Mouse (Mus musculus) heart, adult 2 months (tissue): ENCODE measurements at regions not wholly inside any gene's neighbourhood (a gene's known extent, or its start where the extent isn't known, plus 50 kb on each side); places are given as distances from the start of the nearest gene placed in this dataset.
A peak's percentile ranks its signal among the peaks of the same experiment; 100 is the strongest.

Experiments used
- DNase-seq, 2 experiments: peaks; one replicate each; pipeline ENCODE4 v3.0.0; 2021
- H3K27ac ChIP-seq: fragments of 200-600 bp; 2 replicates; pipeline ENCODE4 v1.8.1; 2022
- H3K27me3 ChIP-seq: fragments of 200-500 bp; 2 replicates; pipeline ENCODE4 v1.6.1; 2012; ENCODE audit warnings: mild to moderate bottlenecking, low read length, inconsistent platforms, mixed read lengths; ENCODE audit not compliant: control insufficient read depth, insufficient read depth
- H3K36me3 ChIP-seq: fragments of 200-500 bp; 2 replicates; pipeline ENCODE4 v1.6.1; 2012; ENCODE audit warnings: low read length, inconsistent platforms; ENCODE audit not compliant: control insufficient read depth, insufficient read depth
- H3K4me1 ChIP-seq: fragments of 200-500 bp; 2 replicates; pipeline ENCODE4 v1.6.1; 2011; ENCODE audit warnings: low read length; ENCODE audit not compliant: control insufficient read depth, insufficient read depth
- H3K4me3 ChIP-seq: fragments of 200-600 bp; 2 replicates; pipeline ENCODE4 v1.8.1; 2022
- H3K79me2 ChIP-seq: fragments of 200-500 bp; replicated peaks from 2 replicates; pipeline ENCODE4 v1.6.1; 2012; ENCODE audit warnings: mild to moderate bottlenecking, inconsistent platforms, low read length, moderate library complexity, mixed read lengths; ENCODE audit not compliant: control insufficient read depth, insufficient read depth
- H3K9ac ChIP-seq: fragments of 200-500 bp; 2 replicates; pipeline ENCODE4 v1.6.1; 2012; ENCODE audit warnings: low read depth, mild to moderate bottlenecking, control low read depth, inconsistent platforms, low read length, mixed read lengths
- CTCF ChIP-seq: fragments of 200-600 bp; IDR thresholded peaks from 2 replicates; pipeline ENCODE4 v1.8.1; 2022; ENCODE audit warnings: antibody characterized with exemption, mild to moderate bottlenecking, moderate library complexity
- EP300 ChIP-seq: fragments of 200-500 bp; IDR thresholded peaks from 2 replicates; pipeline ENCODE4 v1.6.1; 2011; ENCODE audit warnings: low read depth, low read length, control low read depth; ENCODE audit not compliant: insufficient read depth
- POLR2A ChIP-seq: fragments of 200-500 bp; IDR thresholded peaks from 2 replicates; pipeline ENCODE4 v1.6.1; 2011; ENCODE audit warnings: mild to moderate bottlenecking, low read depth, low read length, control low read depth; ENCODE audit not compliant: insufficient read depth
- WGBS: fragments of 180-500 bp; shearing (Covaris S2); methylation state at CpG from one replicate; pipeline ENCODE4 v1.1.7; 2018; 5-methylcytosine and 5-hydroxymethylcytosine counted together
- intact Hi-C: fragments of 180-260 bp; cut with DNase I; formaldehyde crosslinking; loops from one replicate; pipeline ENCODE4 v1.15.1; 2025

GRCm38 (mm10) chr3:34572081-34572480 lies 78.1 kb upstream of the Sox2 start:
- Histone ChIP-seq H3K4me1 (no peaks in the 10 kb centered on the region), H3K36me3 (no peaks in the 10 kb centered on the region), H3K79me2 (no peaks in the 10 kb centered on the region), H3K27ac (no peak overlapping the region), H3K27me3 (no peaks in the 10 kb centered on the region), H3K9ac (no peak overlapping the region), H3K4me3 (no peak overlapping the region)
- WGBS, result 74% methylated on average over 6 of the region's 6 CpGs
- intact Hi-C loops, result no loop called here
- TF ChIP-seq EP300, result no peak
- TF ChIP-seq CTCF, result no peak
- TF ChIP-seq POLR2A, result no peak
- no peak for DNase-seq

DNA sequence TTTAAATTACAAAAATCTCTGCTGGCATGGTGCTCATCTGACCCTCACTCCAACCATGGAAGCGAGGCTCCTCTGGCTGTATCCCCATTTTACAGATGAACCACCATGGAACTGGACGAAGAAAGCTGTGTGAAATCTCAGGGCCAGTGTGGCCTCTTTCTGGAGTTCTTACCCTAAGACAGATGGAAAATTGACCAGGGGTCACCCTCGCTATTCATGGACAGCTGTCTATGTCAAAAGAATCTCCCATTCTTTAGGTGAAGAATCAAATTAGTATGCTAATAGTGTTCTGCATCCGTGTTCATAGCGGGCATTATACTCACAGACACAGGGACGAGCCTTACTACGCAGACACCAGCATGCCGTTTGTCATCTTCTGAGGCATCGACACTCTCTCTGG lies 78.6 kb upstream of the Sox2 start:
- WGBS, result 89% methylated on average over 9 of the region's 9 CpGs
- no peaks in the 10 kb centered on the region for H3K79me2 ChIP-seq
- H3K4me1 ChIP-seq, result no peaks in the 10 kb centered on the region
- no peak for TF ChIP-seq CTCF
- intact Hi-C loops, result no loop called here
- no peak for DNase-seq
- H3K9ac ChIP-seq, result no peak overlapping the region
- no peak overlapping the region for H3K27ac ChIP-seq
- no peaks in the 10 kb centered on the region for H3K36me3 ChIP-seq
- H3K27me3 ChIP-seq, result no peaks in the 10 kb centered on the region
- no peak overlapping the region for H3K4me3 ChIP-seq

DNA sequence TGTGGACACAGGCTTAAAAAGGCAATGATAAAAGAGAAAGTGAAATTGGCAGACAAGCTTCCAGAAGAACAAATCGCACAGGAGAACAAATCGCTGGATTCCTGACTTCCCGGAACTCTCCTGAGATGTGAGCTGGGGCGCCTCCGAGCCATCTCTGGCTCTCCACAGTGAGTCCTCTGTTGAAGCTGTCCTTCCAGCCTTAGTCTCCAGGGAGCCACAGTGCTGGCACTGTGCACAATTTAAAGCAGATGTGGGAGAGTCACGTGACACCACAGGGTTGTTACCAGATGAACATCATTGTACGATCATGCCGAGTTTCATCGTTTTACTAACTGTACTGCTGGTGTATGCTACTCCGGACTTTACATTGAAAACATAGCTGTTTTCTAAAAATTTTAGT lies 80.2 kb upstream of the Sox2 start:
- TF ChIP-seq CTCF (no peak), POLR2A (no peak), EP300 (no peak)
- Histone ChIP-seq H3K9ac (no peak overlapping the region), H3K27me3 (no peaks in the 10 kb centered on the region), H3K79me2 (no peaks in the 10 kb centered on the region), H3K4me3 (no peak overlapping the region), H3K4me1 (no peaks in the 10 kb centered on the region), H3K27ac (no peak overlapping the region), H3K36me3 (no peaks in the 10 kb centered on the region)
- intact Hi-C loops, result no loop called here
- peak; percentile 37 to 43 for DNase-seq
- 55% methylated on average over 10 of the region's 10 CpGs for WGBS

- Histone ChIP-seq H3K36me3 (no peaks in the 10 kb centered on the region), H3K27me3 (no peaks in the 10 kb centered on the region), H3K27ac (no peak overlapping the region), H3K4me3 (no peak overlapping the region), H3K9ac (no peak overlapping the region), H3K79me2 (no peaks in the 10 kb centered on the region), H3K4me1 (no peaks in the 10 kb centered on the region)
- intact Hi-C loops, result no loop called here
- no peak for DNase-seq
- whole genome bisulfite sequencing, result 70% methylated on average over 6 of the region's 6 CpGs
- TF ChIP-seq CTCF, result no peak
- no peak for TF ChIP-seq POLR2A
- no peak for TF ChIP-seq EP300
Measured at GRCm38 (mm10) chr3:34568086-34568650, 82.0 kb upstream of the Sox2 start.

DNA sequence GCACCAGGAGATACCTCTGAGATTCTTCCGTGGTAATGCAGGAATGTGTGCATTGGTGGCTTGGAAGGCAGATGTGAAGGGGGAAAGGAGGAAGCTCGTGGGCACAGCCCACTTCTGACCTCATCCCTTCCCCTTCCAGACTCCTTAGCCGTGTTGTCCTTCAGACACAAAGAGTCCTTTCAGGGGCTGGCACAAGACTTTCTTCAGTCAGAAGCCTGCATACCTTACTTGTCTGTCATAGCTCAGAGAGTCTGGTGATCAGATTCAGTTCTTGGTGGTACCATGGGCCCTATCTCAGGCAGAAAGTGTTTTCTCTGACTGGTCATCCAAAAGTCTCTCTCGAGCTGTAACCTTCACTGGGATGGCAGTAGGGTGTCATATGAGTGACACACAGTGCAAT lies 84.8 kb upstream of the Sox2 start:
- no peaks in the 10 kb centered on the region for H3K4me1 ChIP-seq
- no peak for TF ChIP-seq EP300
- no peak for TF ChIP-seq CTCF
- TF ChIP-seq POLR2A, result no peak
- intact Hi-C loops, result no loop called here

DNA sequence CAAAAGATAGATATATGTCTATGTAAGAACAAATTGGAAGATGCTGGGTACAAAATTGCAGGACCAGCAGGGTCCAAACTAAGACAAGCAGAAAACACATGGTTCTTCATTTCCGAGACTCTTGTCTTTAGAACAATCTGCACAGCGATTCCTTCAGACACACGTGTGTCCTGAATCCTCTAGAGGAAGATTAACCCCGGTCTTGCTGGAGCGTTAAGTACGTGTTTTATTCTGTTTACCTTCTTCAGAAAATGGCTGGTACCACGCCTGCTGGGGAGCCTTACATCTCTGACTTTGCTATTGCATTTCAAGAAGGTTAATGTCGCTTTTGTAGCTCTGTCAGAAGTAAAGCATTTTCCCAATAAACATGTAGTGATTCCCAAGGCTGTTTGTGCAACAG lies 87.3 kb upstream of the Sox2 start:
- Histone ChIP-seq H3K4me1 (no peaks in the 10 kb centered on the region), H3K27ac (no peak overlapping the region), H3K27me3 (no peaks in the 10 kb centered on the region), H3K79me2 (no peaks in the 10 kb centered on the region), H3K36me3 (no peaks in the 10 kb centered on the region), H3K4me3 (no peak overlapping the region), H3K9ac (no peak overlapping the region)
- no peak for TF ChIP-seq CTCF
- TF ChIP-seq POLR2A, result no peak
- no peak for TF ChIP-seq EP300
- intact Hi-C loops, result no loop called here
- WGBS, result 68% methylated on average over 8 of the region's 8 CpGs
- DNase-seq, result no peak

More for the DNA sequence above, 84.8 kb upstream of the Sox2 start:
- Histone ChIP-seq H3K9ac (no peak overlapping the region), H3K27me3 (no peaks in the 10 kb centered on the region), H3K36me3 (no peaks in the 10 kb centered on the region), H3K79me2 (no peaks in the 10 kb centered on the region), H3K4me3 (no peak overlapping the region), H3K27ac (no peak overlapping the region)
- no peak for DNase-seq
- 31% methylated on average over 4 of the region's 4 CpGs for WGBS
